Mouse (Mus musculus): Measurements from ENCODE around the gene Nbr1.

DNA sequence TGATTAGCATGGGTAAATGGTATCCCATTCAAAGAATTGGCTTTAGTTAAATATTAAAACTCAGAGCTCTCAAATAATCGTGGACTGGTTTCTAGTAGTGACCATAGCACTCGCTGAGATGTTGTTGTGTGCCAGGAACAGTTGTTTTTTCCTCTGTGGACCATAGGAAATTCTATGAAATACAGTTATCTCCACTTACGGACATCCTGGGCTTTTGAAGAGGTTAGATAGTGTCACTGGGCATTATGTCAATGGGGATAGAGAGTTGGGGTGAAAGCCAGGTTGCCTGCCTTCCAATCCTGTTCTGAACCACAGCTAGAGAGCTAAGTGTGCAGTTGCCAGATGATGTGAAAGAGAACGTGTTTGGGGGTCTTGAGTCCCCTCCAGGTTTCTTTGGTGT is 33.9 kb downstream of the Nbr1 start:
- TF ChIP-seq CTCF (IDR thresholded peaks at IDR 0.05; ENCODE audit: control insufficient read depth, insufficient read depth, insufficient replicate concordance, low read depth, low read length) (no peak), POLR2A (IDR thresholded peaks at IDR 0.05; ENCODE audit: control insufficient read depth, low read depth, low read length) (no peak)
